In the genomic region with DNA sequence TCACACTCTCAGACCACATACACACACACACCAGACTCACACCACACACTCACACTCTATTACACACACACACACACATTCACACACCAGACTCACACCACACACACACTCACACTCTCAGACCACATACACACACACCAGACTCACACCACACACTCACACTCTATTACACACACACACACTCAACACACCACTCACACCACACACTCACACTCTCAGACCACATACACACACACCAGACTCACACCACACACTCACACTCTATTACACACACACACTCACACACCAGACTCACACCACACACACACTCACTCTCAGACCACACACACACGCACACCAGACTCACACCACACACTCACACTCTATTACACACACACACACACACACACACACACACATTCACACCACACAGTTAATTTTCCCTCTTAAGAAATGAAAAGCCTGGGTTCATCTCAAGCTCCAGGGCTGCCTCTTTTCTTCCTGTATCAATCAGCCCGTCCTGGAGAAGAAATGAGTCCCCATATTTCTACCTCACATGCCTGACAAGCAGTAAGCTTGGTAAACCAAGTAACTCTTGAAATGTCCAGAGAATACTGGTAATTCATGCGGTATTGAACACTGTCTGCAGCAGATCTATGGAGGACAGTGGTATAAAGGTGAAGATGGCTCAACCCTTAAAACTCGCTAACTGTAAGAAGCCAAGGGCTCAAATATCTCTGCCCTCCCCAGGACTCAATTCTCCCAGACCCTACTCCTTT, we compare ENCODE assay signal across 13 mouse cellular contexts. TPM values are rescaled to one million over a fixed set of nuclear protein-coding genes. Genes with fewer than 3 reads are reported as not detected.
A peak's percentile ranks its signal among the peaks of the same experiment; 100 is the strongest.
DNase-seq lines count a peak whose midpoint lies in the region; ATAC-seq lines count a peak whose summit lies in the region.
"Had no signal": no experiment of that assay in that cellular context is flagged by ENCODE, and none has a peak within 500 bp of the region (broad histone marks: within the 10 kb centered on the region; RNA-seq: fewer than 3 reads in every experiment).

No protein-coding gene starts in this region.

- H3K4me2 ChIP-seq in hindbrain, embryonic 12.5 days (replicated peaks), result no peak overlapping the region
- H3K4me2 ChIP-seq in hindbrain, embryonic 11.5 days (replicated peaks; ENCODE audit: low read depth, low read length), result no peak overlapping the region
- H3K4me2 ChIP-seq in midbrain, embryonic 11.5 days, result no peak overlapping the region
- no peak overlapping the region for H3K4me2 ChIP-seq in embryonic facial prominence, embryonic 13.5 days
- no peak overlapping the region for H3K4me2 ChIP-seq in stomach, embryonic 15.5 days
- H3K4me2 ChIP-seq: hindbrain, embryonic 13.5 days had no signal

- no peaks in the 10 kb centered on the region for H3K9me3 ChIP-seq in hindbrain, embryonic 12.5 days (replicated peaks)
- no peaks in the 10 kb centered on the region for H3K9me3 ChIP-seq in hindbrain, embryonic 11.5 days (ENCODE audit: control insufficient read depth, low read length)
- H3K9me3 ChIP-seq in midbrain, embryonic 10.5 days (replicated peaks), result peaks cover 5% of the 10 kb centered on the region; the same call in 1 of the 2 replicates
- H3K9me3 ChIP-seq in midbrain, embryonic 11.5 days (ENCODE audit: control insufficient read depth, low read length), result no peaks in the 10 kb centered on the region; the same call in 1 of the 2 replicates
- no peaks in the 10 kb centered on the region for H3K9me3 ChIP-seq in embryonic facial prominence, embryonic 13.5 days
- H3K9me3 ChIP-seq in stomach, embryonic 15.5 days, result no peaks in the 10 kb centered on the region
- H3K9me3 ChIP-seq: hindbrain, embryonic 13.5 days had no signal

- no peak overlapping the region for H3K9ac ChIP-seq in hindbrain, embryonic 12.5 days
- no peak overlapping the region for H3K9ac ChIP-seq in hindbrain, embryonic 11.5 days (ENCODE audit: low read depth, low read length)
- no peak overlapping the region for H3K9ac ChIP-seq in midbrain, embryonic 11.5 days (ENCODE audit: low read length)
- no peak overlapping the region for H3K9ac ChIP-seq in embryonic facial prominence, embryonic 13.5 days
- H3K9ac ChIP-seq in stomach, embryonic 15.5 days, result no peak overlapping the region
- H3K9ac ChIP-seq: hindbrain, embryonic 13.5 days had no signal

- H3K27me3 ChIP-seq in hindbrain, embryonic 12.5 days, result no peaks in the 10 kb centered on the region; the same call in 1 of the 2 replicates
- no peaks in the 10 kb centered on the region for H3K27me3 ChIP-seq in hindbrain, embryonic 11.5 days (ENCODE audit: control insufficient read depth, insufficient read depth, low read length)
- no peaks in the 10 kb centered on the region for H3K27me3 ChIP-seq in midbrain, embryonic 10.5 days (ENCODE audit: low read depth, poor library complexity, severe bottlenecking)
- H3K27me3 ChIP-seq in midbrain, embryonic 11.5 days (ENCODE audit: control insufficient read depth, insufficient read depth, low read length), result no peaks in the 10 kb centered on the region
- no peaks in the 10 kb centered on the region for H3K27me3 ChIP-seq in embryonic facial prominence, embryonic 13.5 days
- no peaks in the 10 kb centered on the region for H3K27me3 ChIP-seq in stomach, embryonic 15.5 days (replicated peaks)

- H3K36me3 ChIP-seq in hindbrain, embryonic 12.5 days, result peaks cover 14% of the 10 kb centered on the region
- 0 out of 2 replicates have a peak, but pooled peaks cover 2% of the 10 kb centered on the region for H3K36me3 ChIP-seq in hindbrain, embryonic 11.5 days (ENCODE audit: control insufficient read depth, insufficient read depth, low read length)
- peaks cover 55% of the 10 kb centered on the region for H3K36me3 ChIP-seq in midbrain, embryonic 10.5 days
- H3K36me3 ChIP-seq in midbrain, embryonic 11.5 days (ENCODE audit: control insufficient read depth, insufficient read depth, low read length), result peaks cover 17% of the 10 kb centered on the region
- H3K36me3 ChIP-seq in embryonic facial prominence, embryonic 13.5 days, result peaks cover 26% of the 10 kb centered on the region
- peaks cover 7% of the 10 kb centered on the region; the same call in 1 of the 2 replicates for H3K36me3 ChIP-seq in stomach, embryonic 15.5 days
- H3K36me3 ChIP-seq: hindbrain, embryonic 13.5 days had no signal

- H3K4me3 ChIP-seq in hindbrain, embryonic 12.5 days, result no peak overlapping the region
- no peak overlapping the region for H3K4me3 ChIP-seq in hindbrain, embryonic 11.5 days (ENCODE audit: low read depth, low read length)
- no peak overlapping the region for H3K4me3 ChIP-seq in midbrain, embryonic 10.5 days
- H3K4me3 ChIP-seq in midbrain, embryonic 11.5 days (ENCODE audit: low read depth, low read length), result no peak overlapping the region
- H3K4me3 ChIP-seq in embryonic facial prominence, embryonic 13.5 days, result no peak overlapping the region
- H3K4me3 ChIP-seq in stomach, embryonic 15.5 days (replicated peaks), result no peak overlapping the region
- H3K4me3 ChIP-seq: hindbrain, embryonic 13.5 days had no signal

- H3K27ac ChIP-seq in hindbrain, embryonic 12.5 days, result 0 out of 2 replicates have a peak overlapping the region, but pooled peaks have one; percentile 55
- H3K27ac ChIP-seq in hindbrain, embryonic 11.5 days (ENCODE audit: low read depth, low read length), result no peak overlapping the region
- 0 out of 2 replicates have a peak overlapping the region, but pooled peaks have one; percentile 28 for H3K27ac ChIP-seq in midbrain, embryonic 10.5 days (replicated peaks)
- no peak overlapping the region; the same call in 1 of the 2 replicates for H3K27ac ChIP-seq in midbrain, embryonic 11.5 days (ENCODE audit: low read depth, low read length)
- H3K27ac ChIP-seq in embryonic facial prominence, embryonic 13.5 days, result peak overlapping the region; percentile 45
- H3K27ac ChIP-seq in stomach, embryonic 15.5 days, result peak overlapping the region; percentile 69
- H3K27ac ChIP-seq: macrophage had no signal

- DNase-seq in hindbrain, embryonic 11.5 days (ENCODE audit: low spot score), result no peak
- no peak for DNase-seq in midbrain, embryonic 10.5 days (ENCODE audit: low spot score)
- DNase-seq in midbrain, embryonic 11.5 days (ENCODE audit: low spot score, missing footprints), result no peak
- no peak for DNase-seq in heart, postnatal 4 days
- DNase-seq: cerebellum, postnatal 10 days; gastrocnemius, postnatal 25 days; retina, postnatal 1 day had no signal

- 79% methylated on average over 4 of the region's 4 CpGs for WGBS in hindbrain, embryonic 12.5 days
- WGBS in hindbrain, embryonic 11.5 days, result 82% methylated on average over 4 of the region's 4 CpGs
- WGBS in midbrain, embryonic 10.5 days, result 87% methylated on average over 4 of the region's 4 CpGs
- WGBS in midbrain, embryonic 11.5 days, result 90% methylated on average over 4 of the region's 4 CpGs
- 83% methylated on average over 4 of the region's 4 CpGs for WGBS in embryonic facial prominence, embryonic 13.5 days
- 78% methylated on average over 4 of the region's 4 CpGs for WGBS in stomach, embryonic 15.5 days

- ATAC-seq in hindbrain, embryonic 12.5 days (ENCODE audit: low FRiP score), result no peak
- no peak for ATAC-seq in hindbrain, embryonic 11.5 days (ENCODE audit: low FRiP score)
- ATAC-seq in midbrain, embryonic 11.5 days (ENCODE audit: low FRiP score), result no peak
- no peak for ATAC-seq in embryonic facial prominence, embryonic 13.5 days (ENCODE audit: insufficient number of reproducible peaks, insufficient read depth, low FRiP score, low TSS enrichment, low read depth)
- ATAC-seq in stomach, embryonic 15.5 days (ENCODE audit: insufficient read depth, low FRiP score, low read depth), result no peak
- ATAC-seq in activated CD4-positive, CD25-positive, alpha-beta regulatory T cell, adult 4 months, result no peak

- H3K4me1 ChIP-seq in hindbrain, embryonic 12.5 days, result peaks cover 14% of the 10 kb centered on the region
- H3K4me1 ChIP-seq in hindbrain, embryonic 11.5 days (replicated peaks; ENCODE audit: control insufficient read depth, insufficient read depth, low read length), result no peaks in the 10 kb centered on the region
- H3K4me1 ChIP-seq in midbrain, embryonic 10.5 days, result peaks cover 28% of the 10 kb centered on the region
- 0 out of 2 replicates have a peak, but pooled peaks cover 2% of the 10 kb centered on the region for H3K4me1 ChIP-seq in midbrain, embryonic 11.5 days (ENCODE audit: control insufficient read depth, insufficient read depth, low read length)
- peaks cover 12% of the 10 kb centered on the region for H3K4me1 ChIP-seq in embryonic facial prominence, embryonic 13.5 days
- peaks cover 4% of the 10 kb centered on the region for H3K4me1 ChIP-seq in stomach, embryonic 15.5 days

RNA-seq across cellular contexts. Expression of a gene that starts 6.5 kb away (rescaled TPM):
- polyA plus RNA-seq in hindbrain, embryonic 12.5 days (2016; fragmentation: Nextera tagmentation; extraction: Ambion mirVana), result 87.2 and 92.3 TPM in 2 replicates
- 112 and 127 TPM in 2 replicates for polyA plus RNA-seq in hindbrain, embryonic 11.5 days (2014; fragmentation: Nextera tagmentation; extraction: Ambion mirVana)
- polyA plus RNA-seq in midbrain, embryonic 10.5 days (2016; fragmentation: Nextera tagmentation; extraction: Ambion mirVana), result 127 and 141 TPM in 2 replicates
- polyA plus RNA-seq in midbrain, embryonic 11.5 days (2014; fragmentation: Nextera tagmentation; extraction: Ambion mirVana), result 149 and 165 TPM in 2 replicates
- 149 and 151 TPM in 2 replicates for polyA plus RNA-seq in embryonic facial prominence, embryonic 13.5 days (2015; fragmentation: Nextera tagmentation; extraction: Ambion mirVana)
- 142 and 146 TPM in 2 replicates for polyA plus RNA-seq in stomach, embryonic 15.5 days (2015; fragmentation: Nextera tagmentation; extraction: Ambion mirVana)
- polyA plus RNA-seq in activated CD4-positive, CD25-positive, alpha-beta regulatory T cell, adult 4 months (2017; shearing (Covaris generic)), result 100 to 1,000 TPM; 109 to 180 TPM
- total RNA-seq in heart, postnatal 4 days (2021), result 100 to 1,000 TPM; 174 to 188 TPM

Comparison
In these comparisons a context has a peak if more than half of its experiments do, and no peak if none do; other contexts are left out.
1. H3K27ac ChIP-seq: peak in hindbrain, embryonic 12.5 days (single experiment), midbrain, embryonic 10.5 days (single experiment), embryonic facial prominence, embryonic 13.5 days (single experiment) and stomach, embryonic 15.5 days (single experiment); none in hindbrain, embryonic 11.5 days (single experiment) and midbrain, embryonic 11.5 days (single experiment).